Mouse (Mus musculus): ENCODE data around the gene Sapcd2. TPM values are rescaled to one million over a fixed set of nuclear protein-coding genes. Genes with fewer than 3 reads are reported as not detected.

Gene Sapcd2
- total and polyA plus RNA-seq, 3 experiments: 0.20 TPM; not detected in 2

DNA sequence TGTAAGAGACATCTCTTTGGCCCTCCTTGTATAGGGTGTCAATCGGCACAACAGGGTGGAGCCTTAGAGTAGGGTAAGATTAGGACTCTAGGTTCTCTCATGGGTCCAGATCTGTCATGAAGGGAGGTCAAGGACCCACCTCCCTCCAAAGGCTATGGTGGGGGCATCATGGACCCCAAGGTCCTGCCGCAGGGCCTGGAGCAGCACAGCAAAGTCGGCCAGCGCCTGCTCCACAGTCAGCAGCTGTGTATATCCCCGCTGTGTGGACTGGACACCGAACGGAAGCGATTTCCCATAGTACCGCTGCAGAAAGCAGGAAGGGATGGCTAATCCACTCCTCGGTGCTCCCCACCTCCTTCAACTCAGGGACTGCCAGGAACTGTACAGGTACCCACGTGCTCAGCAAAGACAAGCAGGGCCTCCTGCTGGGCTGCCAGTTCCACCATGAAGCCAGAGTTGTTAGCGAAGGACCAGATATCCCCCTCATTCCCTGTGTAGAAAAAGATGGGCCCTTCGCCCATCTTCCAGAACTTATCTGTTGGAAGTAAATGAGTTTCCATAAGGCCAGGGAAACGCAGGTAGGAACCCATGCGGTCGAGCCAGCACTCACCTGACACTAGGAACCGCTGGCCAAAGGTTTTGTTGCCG is 16.6 kb upstream of the Sapcd2 start:
- Histone ChIP-seq H3K9ac (ENCODE audit: low read depth, low read length) (no peak overlapping the region), H3K27me3 (ENCODE audit: control insufficient read depth, insufficient read depth, low read length) (no peaks in the 10 kb centered on the region), H3K27ac (no peak overlapping the region), H3K4me3 (peak overlapping the region; percentile 48), H3K4me1 (ENCODE audit: control insufficient read depth, insufficient read depth, low read length) (peaks cover 2% of the 10 kb centered on the region), H3K36me3 (ENCODE audit: control insufficient read depth, insufficient read depth, low read length) (no peaks in the 10 kb centered on the region), H3K79me2 (replicated peaks; ENCODE audit: control insufficient read depth, insufficient read depth, low read length) (no peaks in the 10 kb centered on the region)
- intact Hi-C loops (cut with DNase I): no loop called here
- TF ChIP-seq POLR2A (IDR thresholded peaks at IDR 0.05; ENCODE audit: insufficient read depth, low read depth, low read length) (no peak), EP300 (IDR thresholded peaks at IDR 0.05; ENCODE audit: insufficient read depth, low read depth, low read length) (no peak), CTCF (IDR thresholded peaks at IDR 0.05) (no peak)
- no peak for DNase-seq
- 35% methylated on average over 18 of the region's 18 CpGs for WGBS

DNA sequence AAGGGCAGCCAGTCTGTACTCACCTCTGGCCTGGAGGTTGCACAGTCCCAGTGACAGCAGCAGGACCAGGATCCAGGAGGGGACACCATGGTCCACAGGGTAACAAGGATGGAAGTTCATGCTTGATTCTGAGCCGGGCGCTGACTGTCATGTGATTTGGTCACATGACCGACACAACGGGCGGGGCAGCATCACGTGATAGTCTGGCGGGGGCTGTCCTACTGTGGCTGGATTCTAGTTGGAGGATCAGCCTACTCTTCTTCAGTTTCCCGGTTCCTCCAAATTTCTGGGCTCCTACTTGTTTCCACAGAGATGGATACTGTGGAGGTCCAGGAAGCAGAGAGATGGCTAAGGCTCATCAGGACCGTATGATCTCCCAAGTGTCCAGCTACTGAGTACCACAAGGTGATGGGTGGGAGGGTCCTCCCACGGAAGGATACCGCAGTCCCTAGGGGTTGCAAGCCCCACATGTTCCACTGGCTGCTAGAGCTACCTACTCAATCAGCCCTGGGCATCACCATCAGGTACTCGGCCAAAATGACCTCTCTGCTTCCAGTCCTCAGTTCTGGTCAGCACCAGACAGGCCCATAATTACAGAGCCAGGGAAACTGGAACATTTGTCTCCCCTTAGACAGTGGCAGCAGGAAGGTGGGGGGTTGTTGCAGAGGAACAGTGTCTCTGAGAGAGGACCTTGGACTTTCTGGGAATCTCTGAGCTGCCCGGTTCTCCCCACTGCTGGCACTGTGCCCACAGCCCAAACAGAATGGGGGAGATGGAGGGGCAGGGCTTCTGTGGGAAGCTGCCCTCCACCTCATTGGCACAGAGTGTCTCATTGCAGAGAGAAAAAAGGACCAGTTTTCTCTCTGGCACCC is 15.7 kb upstream of the Sapcd2 start, which contains the start of gene Dpp7:
Gene Dpp7 (minus strand): TSS at position 152 of the 872 bp plus-strand sequence.
- Histone ChIP-seq H3K9ac (ENCODE audit: low read depth, low read length) (peak within 1 kb of the TSS; percentile 19), H3K79me2 (replicated peaks; ENCODE audit: control insufficient read depth, insufficient read depth, low read length) (no peaks in the 10 kb centered on the region), H3K4me1 (ENCODE audit: control insufficient read depth, insufficient read depth, low read length) (peaks cover 2% of the 10 kb centered on the region), H3K27ac (no peak within 1 kb of the TSS), H3K27me3 (ENCODE audit: control insufficient read depth, insufficient read depth, low read length) (no peaks in the 10 kb centered on the region), H3K4me3 (peak within 1 kb of the TSS; percentile 48), H3K36me3 (ENCODE audit: control insufficient read depth, insufficient read depth, low read length) (no peaks in the 10 kb centered on the region)
- intact Hi-C loops (cut with DNase I): no loop called here
- peak; percentile 82 to 83 for DNase-seq
- 3% methylated on average over 13 of the region's 13 CpGs for WGBS
- TF ChIP-seq POLR2A (IDR thresholded peaks at IDR 0.05; ENCODE audit: insufficient read depth, low read depth, low read length) (peak; percentile 57), CTCF (IDR thresholded peaks at IDR 0.05) (no peak)

GRCm38 (mm10) chr2:25359848-25360247 is 12.3 kb upstream of the Sapcd2 start:
- Histone ChIP-seq H3K27ac (no peak overlapping the region), H3K79me2 (replicated peaks; ENCODE audit: control insufficient read depth, insufficient read depth, low read length) (no peaks in the 10 kb centered on the region), H3K4me1 (ENCODE audit: control insufficient read depth, insufficient read depth, low read length) (peaks cover 3% of the 10 kb centered on the region), H3K27me3 (ENCODE audit: control insufficient read depth, insufficient read depth, low read length) (no peaks in the 10 kb centered on the region), H3K4me3 (no peak overlapping the region), H3K9ac (ENCODE audit: low read depth, low read length) (no peak overlapping the region), H3K36me3 (ENCODE audit: control insufficient read depth, insufficient read depth, low read length) (no peaks in the 10 kb centered on the region)
- TF ChIP-seq CTCF (IDR thresholded peaks at IDR 0.05) (no peak), EP300 (IDR thresholded peaks at IDR 0.05; ENCODE audit: insufficient read depth, low read depth, low read length) (no peak), POLR2A (IDR thresholded peaks at IDR 0.05; ENCODE audit: insufficient read depth, low read depth, low read length) (no peak)
- intact Hi-C loops (cut with DNase I): no loop called here
- WGBS: 72% methylated on average over 4 of the region's 4 CpGs
- DNase-seq: no peak

DNA sequence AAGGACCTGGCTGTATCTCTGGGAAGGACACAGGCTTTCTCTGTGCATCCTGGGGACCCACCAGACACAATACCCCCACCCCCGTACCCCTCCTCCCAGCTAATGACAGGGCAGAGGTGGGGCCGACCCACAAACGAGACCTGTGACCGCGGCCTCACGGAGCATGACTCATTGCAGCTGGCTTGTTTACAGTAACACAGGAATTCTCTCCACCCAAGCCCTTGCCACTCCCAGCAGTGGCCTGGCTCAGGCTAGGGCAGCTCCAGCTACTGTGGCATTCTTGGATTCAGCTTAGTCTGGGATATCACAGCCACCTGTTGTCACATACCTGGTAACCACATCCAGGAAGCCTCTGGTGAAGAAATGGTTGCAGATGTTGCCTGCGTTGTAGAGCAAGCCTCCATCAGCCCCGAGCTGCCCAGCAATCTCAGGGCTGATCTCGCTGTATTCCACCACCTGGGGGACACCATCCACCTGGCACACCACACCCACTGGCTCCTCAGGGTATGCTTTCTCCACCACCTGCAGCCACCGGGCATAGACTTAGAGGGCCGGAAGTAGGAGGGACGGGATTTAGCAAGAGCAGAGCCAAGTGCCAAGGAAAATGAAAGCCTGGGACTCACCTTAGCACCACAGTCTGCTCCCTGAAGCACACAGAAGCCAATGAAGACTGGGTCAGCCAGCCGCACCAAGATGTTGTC is 8.5 kb upstream of the Sapcd2 start:
- 71% methylated on average over 13 of the region's 13 CpGs for WGBS
- TF ChIP-seq POLR2A (IDR thresholded peaks at IDR 0.05; ENCODE audit: insufficient read depth, low read depth, low read length): no peak
- no peak for TF ChIP-seq EP300 (IDR thresholded peaks at IDR 0.05; ENCODE audit: insufficient read depth, low read depth, low read length)
- no peak for TF ChIP-seq CTCF (IDR thresholded peaks at IDR 0.05)
- Histone ChIP-seq H3K27me3 (ENCODE audit: control insufficient read depth, insufficient read depth, low read length) (no peaks in the 10 kb centered on the region), H3K36me3 (ENCODE audit: control insufficient read depth, insufficient read depth, low read length) (no peaks in the 10 kb centered on the region), H3K9ac (ENCODE audit: low read depth, low read length) (no peak overlapping the region), H3K79me2 (replicated peaks; ENCODE audit: control insufficient read depth, insufficient read depth, low read length) (no peaks in the 10 kb centered on the region), H3K4me1 (ENCODE audit: control insufficient read depth, insufficient read depth, low read length) (peaks cover 1% of the 10 kb centered on the region; the same call in 1 of the 2 replicates), H3K27ac (no peak overlapping the region), H3K4me3 (no peak overlapping the region)
- intact Hi-C loops (cut with DNase I): no loop called here
- DNase-seq: no peak

GRCm38 (mm10) chr2:25364313-25364712 is 7.8 kb upstream of the Sapcd2 start:
- no peak for DNase-seq
- intact Hi-C loops (cut with DNase I): no loop called here
- no peak overlapping the region for H3K27ac ChIP-seq
- H3K4me3 ChIP-seq: peak overlapping the region; percentile 64; the same call in 1 of the 2 replicates
- 98% methylated on average over 4 of the region's 4 CpGs for WGBS
- H3K9ac ChIP-seq (ENCODE audit: low read depth, low read length): no peak overlapping the region
- no peaks in the 10 kb centered on the region for H3K36me3 ChIP-seq (ENCODE audit: control insufficient read depth, insufficient read depth, low read length)
- TF ChIP-seq CTCF (IDR thresholded peaks at IDR 0.05): no peak
- TF ChIP-seq POLR2A (IDR thresholded peaks at IDR 0.05; ENCODE audit: insufficient read depth, low read depth, low read length): no peak
- no peak for TF ChIP-seq EP300 (IDR thresholded peaks at IDR 0.05; ENCODE audit: insufficient read depth, low read depth, low read length)
- peaks cover 1% of the 10 kb centered on the region; the same call in 1 of the 2 replicates for H3K4me1 ChIP-seq (ENCODE audit: control insufficient read depth, insufficient read depth, low read length)
- no peaks in the 10 kb centered on the region for H3K27me3 ChIP-seq (ENCODE audit: control insufficient read depth, insufficient read depth, low read length)
- H3K79me2 ChIP-seq (replicated peaks; ENCODE audit: control insufficient read depth, insufficient read depth, low read length): no peaks in the 10 kb centered on the region

Data from heart, adult 2 months (tissue).